Mouse (Mus musculus): Measurements from ENCODE around the gene Sh3tc1. TPM values are rescaled to one million over a fixed set of nuclear protein-coding genes. Genes with fewer than 3 reads are reported as not detected.
A peak's percentile ranks its signal among the peaks of the same experiment; 100 is the strongest.

Gene Sh3tc1
- polyA plus RNA-seq, 1 experiment from 2014 or later = 7.3 TPM

- ATAC-seq (ENCODE audit: insufficient number of reproducible peaks, low FRiP score, low TSS enrichment, low read depth) = no peak
- Histone ChIP-seq H3K4me1 (peaks cover 24% of the 10 kb centered on the region), H3K27ac (no peak overlapping the region), H3K36me3 (no peaks in the 10 kb centered on the region), H3K9me3 (no peaks in the 10 kb centered on the region), H3K4me2 (no peak overlapping the region), H3K27me3 (no peaks in the 10 kb centered on the region), H3K9ac (no peak overlapping the region), H3K4me3 (no peak overlapping the region)
- 72% methylated on average over 4 of the region's 4 CpGs for WGBS
Measured at GRCm38 (mm10) chr5:35693638-35694037, 46.1 kb downstream of the Sh3tc1 start.

- H3K4me2 ChIP-seq = no peak overlapping the region
- H3K27me3 ChIP-seq = no peaks in the 10 kb centered on the region
- WGBS = 39% methylated on average over 11 of the region's 11 CpGs
- H3K27ac ChIP-seq = no peak overlapping the region
- H3K9ac ChIP-seq = no peak overlapping the region
- no peak overlapping the region for H3K4me3 ChIP-seq
- ATAC-seq (ENCODE audit: insufficient number of reproducible peaks, low FRiP score, low TSS enrichment, low read depth) = no peak
- H3K36me3 ChIP-seq = no peaks in the 10 kb centered on the region
- peaks cover 42% of the 10 kb centered on the region for H3K4me1 ChIP-seq
- no peaks in the 10 kb centered on the region for H3K9me3 ChIP-seq
Measured at GRCm38 (mm10) chr5:35691246-35691645, 48.5 kb downstream of the Sh3tc1 start.

- no peak for ATAC-seq (ENCODE audit: insufficient number of reproducible peaks, low FRiP score, low TSS enrichment, low read depth)
- H3K36me3 ChIP-seq = no peaks in the 10 kb centered on the region
- no peak overlapping the region for H3K4me3 ChIP-seq
- H3K27me3 ChIP-seq = no peaks in the 10 kb centered on the region
- H3K9ac ChIP-seq = no peak overlapping the region
- peaks cover 42% of the 10 kb centered on the region for H3K4me1 ChIP-seq
- 82% methylated on average over 8 of the region's 8 CpGs for WGBS
- H3K9me3 ChIP-seq = no peaks in the 10 kb centered on the region
- H3K27ac ChIP-seq = no peak overlapping the region
- no peak overlapping the region for H3K4me2 ChIP-seq
Measured at GRCm38 (mm10) chr5:35690485-35691165, 49.2 kb downstream of the Sh3tc1 start.

DNA sequence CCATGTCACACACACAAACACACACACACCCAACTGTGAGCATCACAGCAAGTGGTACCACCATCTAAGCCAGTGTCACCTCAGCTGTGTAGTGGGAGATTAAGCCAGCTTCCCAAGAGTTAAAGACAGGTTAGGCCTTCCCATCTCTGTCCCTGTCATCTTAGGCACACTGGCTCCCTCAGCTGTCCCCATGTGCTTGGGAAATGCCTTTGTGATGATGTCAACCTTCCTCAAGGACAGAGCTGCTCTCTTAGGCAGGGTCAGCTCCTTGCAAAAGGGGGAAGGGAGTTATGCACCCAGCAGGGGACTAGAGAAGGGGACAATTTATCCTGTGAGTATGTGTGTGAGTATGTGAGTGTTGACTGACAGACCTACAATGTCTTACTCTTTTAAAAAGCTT is 50.4 kb downstream of the Sh3tc1 start:
- no peak overlapping the region for H3K27ac ChIP-seq
- no peak overlapping the region for H3K4me3 ChIP-seq
- no peaks in the 10 kb centered on the region for H3K9me3 ChIP-seq
- no peaks in the 10 kb centered on the region for H3K27me3 ChIP-seq
- no peak overlapping the region for H3K9ac ChIP-seq
- ATAC-seq (ENCODE audit: insufficient number of reproducible peaks, low FRiP score, low TSS enrichment, low read depth) = no peak
- no peak overlapping the region for H3K4me2 ChIP-seq
- H3K4me1 ChIP-seq = peaks cover 42% of the 10 kb centered on the region
- H3K36me3 ChIP-seq = no peaks in the 10 kb centered on the region

DNA sequence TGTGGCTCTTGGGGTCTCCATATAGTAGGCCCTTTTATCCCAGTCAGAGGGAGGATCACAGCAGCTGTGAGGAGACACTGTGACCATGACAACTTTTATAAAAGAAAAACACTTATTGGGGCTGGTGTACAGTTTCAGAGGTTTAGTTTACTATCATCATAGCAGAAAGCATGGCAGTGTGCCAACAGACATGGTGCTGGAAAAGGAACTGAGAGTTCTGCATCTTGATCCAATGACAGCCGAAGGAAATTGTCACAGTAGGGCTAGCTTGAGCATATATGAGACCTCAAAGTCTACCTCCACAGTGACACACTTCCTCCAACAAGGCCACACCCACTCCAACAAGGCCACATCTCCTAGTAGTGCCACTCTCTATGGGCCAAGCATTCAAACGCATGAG is 50.9 kb downstream of the Sh3tc1 start:
- Histone ChIP-seq H3K27me3 (no peaks in the 10 kb centered on the region), H3K36me3 (no peaks in the 10 kb centered on the region), H3K27ac (no peak overlapping the region), H3K9ac (no peak overlapping the region), H3K4me1 (peaks cover 42% of the 10 kb centered on the region), H3K4me2 (no peak overlapping the region), H3K4me3 (no peak overlapping the region), H3K9me3 (no peaks in the 10 kb centered on the region)
- 74% methylated on average over 2 of the region's 2 CpGs for WGBS
- ATAC-seq (ENCODE audit: insufficient number of reproducible peaks, low FRiP score, low TSS enrichment, low read depth) = no peak

DNA sequence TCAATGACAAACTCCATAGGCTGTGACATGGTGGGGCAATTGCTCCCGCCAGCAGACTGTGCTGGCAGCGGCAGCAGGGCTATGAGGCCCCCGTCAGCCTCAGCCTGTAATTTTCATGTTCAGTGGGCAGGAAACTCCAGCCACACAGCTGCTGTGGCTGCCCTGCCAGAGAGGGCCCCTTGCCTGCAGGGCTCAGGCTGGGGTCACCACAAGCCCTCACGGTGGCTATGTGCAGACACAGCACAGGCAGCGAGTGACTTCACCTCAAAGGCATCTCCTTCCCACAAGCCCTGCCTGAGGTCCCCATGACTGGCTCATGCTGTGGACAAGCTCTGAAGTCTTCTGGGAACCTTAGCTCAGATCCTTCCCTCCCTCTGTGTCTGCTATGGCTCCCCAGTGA is 52.7 kb downstream of the Sh3tc1 start:
- ATAC-seq (ENCODE audit: insufficient number of reproducible peaks, low FRiP score, low TSS enrichment, low read depth) = peak; percentile 81
- Histone ChIP-seq H3K4me3 (no peak overlapping the region), H3K4me2 (no peak overlapping the region), H3K27me3 (no peaks in the 10 kb centered on the region), H3K9ac (no peak overlapping the region), H3K4me1 (peaks cover 42% of the 10 kb centered on the region), H3K27ac (peak overlapping the region; percentile 40; the same call in 1 of the 2 replicates), H3K9me3 (no peaks in the 10 kb centered on the region), H3K36me3 (no peaks in the 10 kb centered on the region)
- 26% methylated on average over 5 of the region's 5 CpGs for WGBS

DNA sequence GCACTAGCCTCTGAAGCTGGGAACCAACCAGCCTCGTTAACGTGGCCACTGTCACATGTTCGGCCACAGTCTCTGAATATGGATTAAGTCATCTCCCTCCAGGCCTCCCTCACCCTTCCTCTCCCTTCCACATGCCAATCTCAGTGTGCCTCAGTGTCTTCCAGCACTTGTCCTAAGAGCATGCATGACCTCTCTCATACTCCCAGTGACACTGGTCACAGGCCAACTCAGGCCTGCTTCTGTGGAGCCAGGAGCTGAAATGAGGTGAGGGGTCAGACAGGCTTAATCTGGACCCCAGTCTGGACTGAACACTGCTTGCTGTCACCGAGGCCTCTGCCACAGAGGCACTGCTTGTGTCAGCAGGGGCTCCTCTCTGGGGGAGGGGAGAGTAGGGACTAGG is 53.5 kb downstream of the Sh3tc1 start:
- Histone ChIP-seq H3K9me3 (no peaks in the 10 kb centered on the region), H3K4me2 (no peak overlapping the region), H3K36me3 (no peaks in the 10 kb centered on the region), H3K27me3 (no peaks in the 10 kb centered on the region), H3K27ac (0 out of 2 replicates have a peak overlapping the region, but pooled peaks have one; percentile 11), H3K9ac (no peak overlapping the region), H3K4me3 (no peak overlapping the region), H3K4me1 (peaks cover 36% of the 10 kb centered on the region)
- whole genome bisulfite sequencing = 74% methylated on average over 4 of the region's 4 CpGs
- ATAC-seq (ENCODE audit: insufficient number of reproducible peaks, low FRiP score, low TSS enrichment, low read depth) = no peak

DNA sequence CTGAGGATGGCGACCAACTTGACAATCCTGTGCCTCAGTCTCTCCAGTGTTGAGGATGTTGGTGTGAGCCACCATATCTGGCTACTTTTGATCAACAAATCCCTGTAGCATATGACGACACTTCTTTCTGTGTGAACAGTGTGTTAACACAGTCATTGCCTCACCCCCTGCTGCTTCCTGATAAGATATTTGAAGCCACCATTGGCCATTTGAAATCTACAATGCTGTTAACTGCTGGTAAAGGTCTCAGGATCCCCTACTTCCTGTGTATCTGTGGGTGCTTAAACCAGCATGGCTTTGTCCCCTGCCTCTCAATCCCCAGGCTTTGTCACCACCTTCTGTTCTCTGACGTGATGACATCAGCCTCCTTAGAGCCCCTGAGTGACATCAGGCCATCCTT is 54.7 kb downstream of the Sh3tc1 start:
- no peaks in the 10 kb centered on the region for H3K9me3 ChIP-seq
- no peak for ATAC-seq (ENCODE audit: insufficient number of reproducible peaks, low FRiP score, low TSS enrichment, low read depth)
- H3K27ac ChIP-seq = no peak overlapping the region
- no peaks in the 10 kb centered on the region for H3K36me3 ChIP-seq
- no peak overlapping the region for H3K4me2 ChIP-seq
- H3K27me3 ChIP-seq = peaks cover 6% of the 10 kb centered on the region; the same call in 1 of the 2 replicates
- peaks cover 25% of the 10 kb centered on the region for H3K4me1 ChIP-seq
- WGBS = 53% methylated on average over 3 of the region's 3 CpGs
- no peak overlapping the region for H3K4me3 ChIP-seq
- no peak overlapping the region for H3K9ac ChIP-seq

DNA sequence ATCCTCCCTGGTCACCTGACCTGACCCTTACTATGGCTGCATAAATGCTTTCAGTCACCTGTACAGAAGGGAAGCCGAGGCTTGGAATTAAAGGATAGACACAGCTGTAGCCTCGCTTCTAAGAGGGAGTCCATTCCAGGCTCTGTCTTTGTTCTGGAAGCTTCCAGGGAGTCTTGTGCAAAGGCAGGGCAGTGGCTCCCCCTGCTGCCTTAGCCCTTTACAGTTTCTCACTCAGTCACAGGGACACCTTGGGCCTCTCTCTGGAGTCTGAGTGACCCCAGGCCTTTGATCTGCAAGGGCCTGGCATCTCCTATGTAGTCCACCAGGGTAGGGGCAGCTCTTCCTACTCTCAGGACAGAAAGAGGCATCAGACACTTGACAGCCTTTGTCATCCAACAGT is 58.8 kb downstream of the Sh3tc1 start:
- no peak for ATAC-seq (ENCODE audit: insufficient number of reproducible peaks, low FRiP score, low TSS enrichment, low read depth)

DNA sequence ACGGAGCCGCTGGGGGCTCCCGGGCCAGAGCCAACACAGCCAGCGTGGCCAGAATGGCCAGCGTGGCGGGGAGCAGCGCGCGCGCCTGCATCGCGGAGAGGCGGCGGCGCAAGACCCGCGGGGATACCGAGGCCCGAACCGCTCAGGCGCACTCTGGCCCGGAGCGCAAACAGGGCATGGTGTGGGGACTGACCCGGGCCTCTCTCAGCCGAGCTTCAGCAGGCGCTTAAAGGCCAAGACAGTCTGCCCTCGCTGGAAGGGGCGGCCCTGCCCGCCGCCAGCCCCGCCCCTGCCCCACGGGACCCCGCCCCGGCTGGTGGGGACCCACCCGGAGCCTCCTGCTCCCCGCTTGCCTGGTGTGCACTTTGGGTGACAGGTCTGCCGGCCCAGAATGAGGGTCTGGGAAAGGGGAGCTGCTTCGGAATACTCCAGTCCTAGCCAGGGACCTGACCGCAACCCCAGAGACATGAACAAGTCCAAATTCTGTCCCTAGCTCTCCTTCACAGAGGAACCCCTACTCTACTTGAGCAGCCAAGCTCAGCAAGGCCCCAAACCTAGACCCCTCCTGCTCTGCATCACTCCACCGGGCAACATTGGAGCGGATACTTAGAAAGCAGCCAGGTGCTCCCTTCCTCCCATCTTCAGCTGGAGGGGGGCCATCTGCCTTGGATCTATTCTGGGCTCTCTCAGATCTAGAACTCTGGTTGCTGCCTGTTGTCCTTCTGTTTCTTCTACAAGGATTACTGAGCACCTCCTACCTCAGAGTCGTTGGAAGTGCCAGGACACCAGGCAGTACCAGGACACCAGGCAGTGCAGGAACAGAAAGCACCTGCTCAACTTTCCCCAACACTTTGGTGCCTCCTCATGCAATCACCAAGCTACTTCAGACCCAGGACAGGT is 60.3 kb downstream of the Sh3tc1 start, which contains the start of gene Htra3:
Gene Htra3 (minus strand): TSS at position 527 of the 900 bp plus-strand sequence.
- Histone ChIP-seq H3K4me1 (peaks cover 30% of the 10 kb centered on the region), H3K9me3 (no peaks in the 10 kb centered on the region), H3K27me3 (peaks cover 40% of the 10 kb centered on the region), H3K4me3 (peak within 1 kb of the TSS; percentile 52), H3K36me3 (no peaks in the 10 kb centered on the region), H3K4me2 (peak within 1 kb of the TSS; percentile 90), H3K9ac (peak within 1 kb of the TSS; percentile 53), H3K27ac (peak within 1 kb of the TSS; percentile 54; the same call in 1 of the 2 replicates)
- 8% methylated on average over 42 of the region's 42 CpGs for WGBS
- no peak; the same call in 1 of the 2 replicates for ATAC-seq (ENCODE audit: insufficient number of reproducible peaks, low FRiP score, low TSS enrichment, low read depth)

More for the DNA sequence above, 58.8 kb downstream of the Sh3tc1 start:
- peaks cover 23% of the 10 kb centered on the region for H3K4me1 ChIP-seq
- no peaks in the 10 kb centered on the region for H3K36me3 ChIP-seq
- WGBS = 55% methylated on average over 2 of the region's 2 CpGs
- H3K9ac ChIP-seq = no peak overlapping the region
- no peaks in the 10 kb centered on the region for H3K9me3 ChIP-seq
- H3K4me2 ChIP-seq = no peak overlapping the region
- H3K4me3 ChIP-seq = no peak overlapping the region
- no peak overlapping the region for H3K27ac ChIP-seq
- peaks cover 40% of the 10 kb centered on the region for H3K27me3 ChIP-seq

- no peak for ATAC-seq (ENCODE audit: insufficient number of reproducible peaks, low FRiP score, low TSS enrichment, low read depth)
- peaks cover 54% of the 10 kb centered on the region for H3K4me1 ChIP-seq
- no peak overlapping the region for H3K9ac ChIP-seq
- H3K4me3 ChIP-seq = no peak overlapping the region
- peaks cover 40% of the 10 kb centered on the region for H3K27me3 ChIP-seq
- H3K27ac ChIP-seq = no peak overlapping the region
- H3K36me3 ChIP-seq = no peaks in the 10 kb centered on the region
- no peaks in the 10 kb centered on the region for H3K9me3 ChIP-seq
- no peak overlapping the region for H3K4me2 ChIP-seq
- 81% methylated on average over 7 of the region's 7 CpGs for WGBS
Measured at GRCm38 (mm10) chr5:35676964-35677363, 62.8 kb downstream of the Sh3tc1 start.

- Histone ChIP-seq H3K9me3 (no peaks in the 10 kb centered on the region), H3K36me3 (no peaks in the 10 kb centered on the region), H3K27me3 (peaks cover 24% of the 10 kb centered on the region), H3K9ac (no peak overlapping the region), H3K4me2 (no peak overlapping the region), H3K4me3 (no peak overlapping the region), H3K4me1 (peaks cover 75% of the 10 kb centered on the region), H3K27ac (peak overlapping the region; percentile 68)
- 18% methylated on average over 4 of the region's 4 CpGs for WGBS
- ATAC-seq (ENCODE audit: insufficient number of reproducible peaks, low FRiP score, low TSS enrichment, low read depth) = no peak
Measured at GRCm38 (mm10) chr5:35674081-35674555, 65.7 kb downstream of the Sh3tc1 start.
